Mouse (Mus musculus) erythroid progenitor cell, adult 5-6 weeks (primary cell): Measurements from ENCODE around the gene Entpd1. TPM values are rescaled to one million over a fixed set of nuclear protein-coding genes. Genes with fewer than 3 reads are reported as not detected.

Source experiments
- ATAC-seq: replicated peaks from 2 replicates; pipeline ENCODE4 v1.8.0; 2016; ENCODE audit warnings: moderate number of reproducible peaks, mild to moderate bottlenecking, moderate TSS enrichment, inconsistent platforms; ENCODE audit not compliant: poor library complexity, low FRiP score, severe bottlenecking
- total RNA-seq, 2 experiments: library from RNA; stranded (forward) in 1 of 2; stranded (reverse) in 1 of 2; fragments of 150-400 nt in 1 of 2; fragments of 186-747, 209-891 nt in 1 of 2; gene quantifications; 2 replicates each; pipeline versions ENCODE4 v1.2.3 to v1.2.4; 2015 to 2017; ENCODE audit warnings: low replicate concordance in 2 of 2

Gene Entpd1
- total RNA-seq, 2 experiments from 2014 or later = 6.4 to 10.5 TPM

GRCm38 (mm10) chr19:40716981-40717380, 104.8 kb downstream of the Entpd1 start:
- ATAC-seq = no peak

GRCm38 (mm10) chr19:40719439-40720105, 107.4 kb downstream of the Entpd1 start:
- ATAC-seq = no peak

GRCm38 (mm10) chr19:40720381-40720780, 108.2 kb downstream of the Entpd1 start:
- ATAC-seq = no peak

GRCm38 (mm10) chr19:40722137-40723038, 110.2 kb downstream of the Entpd1 start:
- ATAC-seq = peak; percentile 55; the same call in 1 of the 2 replicates

- ATAC-seq = no peak
These were observed 111.3 kb downstream of the Entpd1 start for GRCm38 (mm10) chr19:40723516-40723915.

- no peak for ATAC-seq
These were observed 114.0 kb downstream of the Entpd1 start for GRCm38 (mm10) chr19:40726148-40726547.

GRCm38 (mm10) chr19:40726614-40727013, 114.4 kb downstream of the Entpd1 start:
- ATAC-seq = no peak

- ATAC-seq = no peak
These were observed 116.0 kb downstream of the Entpd1 start for GRCm38 (mm10) chr19:40728213-40728612.

- no peak for ATAC-seq
These were observed 116.7 kb downstream of the Entpd1 start for GRCm38 (mm10) chr19:40728732-40729420.

- ATAC-seq = no peak
These were observed 121.2 kb downstream of the Entpd1 start for GRCm38 (mm10) chr19:40733409-40733808.

- ATAC-seq = no peak
These were observed 121.7 kb downstream of the Entpd1 start for GRCm38 (mm10) chr19:40733849-40734248.

- peak; percentile 67; the same call in 1 of the 2 replicates for ATAC-seq
These were observed 124.7 kb downstream of the Entpd1 start for GRCm38 (mm10) chr19:40736680-40737512.

GRCm38 (mm10) chr19:40737613-40738012, 125.4 kb downstream of the Entpd1 start:
- no peak for ATAC-seq

GRCm38 (mm10) chr19:40738683-40739324, 126.6 kb downstream of the Entpd1 start:
- ATAC-seq = no peak

- ATAC-seq = peak; percentile 51; the same call in 1 of the 2 replicates
These were observed 134.4 kb downstream of the Entpd1 start for GRCm38 (mm10) chr19:40746603-40747002.

GRCm38 (mm10) chr19:40748559-40748958, 136.4 kb downstream of the Entpd1 start, which contains the start of gene Cc2d2b:
TSS of gene Cc2d2b (plus strand) at chr19:40748753.
- ATAC-seq = no peak

- ATAC-seq = peak; percentile 82
These were observed 142.1 kb downstream of the Entpd1 start for GRCm38 (mm10) chr19:40754311-40754710.

- ATAC-seq = no peak
These were observed 147.9 kb downstream of the Entpd1 start for GRCm38 (mm10) chr19:40760071-40760470.
